Mouse (Mus musculus): ENCODE data around the gene Cdc7. TPM values are rescaled to one million over a fixed set of nuclear protein-coding genes. Genes with fewer than 3 reads are reported as not detected.
"Not testable (repeated sequence)": the region's sequence is repeated elsewhere in the genome, so short reads cannot be mapped to it uniquely, and the experiment has no call there.

Gene Cdc7
- polyA plus RNA-seq, 1 experiment from 2014 or later, result 59.7 TPM

DNA sequence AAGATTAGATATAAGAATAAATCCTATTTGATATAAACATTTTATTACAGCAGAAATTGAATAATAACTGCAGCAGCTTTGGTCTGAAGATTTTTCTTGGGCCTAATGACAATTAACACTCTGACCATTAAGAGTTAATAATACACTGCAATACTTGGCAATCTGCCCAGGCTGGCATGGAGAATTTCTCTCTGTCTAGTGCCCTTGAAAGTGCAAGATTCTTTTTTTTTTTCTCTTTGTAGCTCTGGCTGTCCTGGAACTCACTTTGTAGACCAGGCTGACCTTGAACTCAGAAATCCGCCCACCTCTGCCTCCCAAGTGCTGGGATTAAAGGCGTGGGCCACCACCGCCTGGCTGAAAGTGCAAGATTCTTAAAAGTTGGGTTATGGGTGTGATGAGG lies 5.1 kb upstream of the Cdc7 start:
- no peak for ATAC-seq (ENCODE audit: insufficient read depth, low FRiP score, low TSS enrichment)
- H3K9me3 ChIP-seq (ENCODE audit: control insufficient read depth, low read length), result no peaks in the 10 kb centered on the region

DNA sequence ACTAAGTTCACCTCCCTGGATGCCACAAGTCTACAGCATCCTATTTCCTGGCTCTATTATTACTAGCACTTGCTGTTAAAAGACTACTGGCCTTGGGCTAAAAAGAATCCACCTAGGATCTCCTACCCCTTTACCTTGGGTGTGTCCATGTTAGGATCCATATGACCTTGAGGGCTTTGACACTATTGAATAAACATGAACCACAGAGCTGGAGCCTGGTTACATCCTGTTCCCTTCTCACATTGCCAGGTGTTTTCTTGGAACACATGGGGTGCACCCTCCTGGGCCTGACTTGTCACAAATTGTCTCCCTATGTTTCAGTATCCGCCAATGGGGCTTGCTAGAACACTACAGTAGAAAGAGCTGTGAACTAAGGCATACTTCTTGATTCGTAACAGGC lies 3.7 kb upstream of the Cdc7 start:
- no peak for ATAC-seq (ENCODE audit: insufficient read depth, low FRiP score, low TSS enrichment)

More for the DNA sequence above, 5.1 kb upstream of the Cdc7 start:
- no peak for DNase-seq (ENCODE audit: low spot score)
- WGBS, result 89% methylated on average over 3 of the region's 3 CpGs
- 0 out of 2 replicates have a peak, but pooled peaks cover 4% of the 10 kb centered on the region for H3K4me1 ChIP-seq (ENCODE audit: control insufficient read depth, insufficient read depth, low read length)
- H3K27me3 ChIP-seq (ENCODE audit: control insufficient read depth, insufficient read depth, low read length), result no peaks in the 10 kb centered on the region
- H3K4me3 ChIP-seq (ENCODE audit: low read depth, low read length), result no peak overlapping the region
- H3K36me3 ChIP-seq (ENCODE audit: control insufficient read depth, insufficient read depth, low read length), result no peaks in the 10 kb centered on the region
- no peak overlapping the region for H3K4me2 ChIP-seq (ENCODE audit: low read depth)
- H3K27ac ChIP-seq (ENCODE audit: low read depth, low read length), result no peak overlapping the region
- H3K9ac ChIP-seq (ENCODE audit: low read length), result no peak overlapping the region

DNA sequence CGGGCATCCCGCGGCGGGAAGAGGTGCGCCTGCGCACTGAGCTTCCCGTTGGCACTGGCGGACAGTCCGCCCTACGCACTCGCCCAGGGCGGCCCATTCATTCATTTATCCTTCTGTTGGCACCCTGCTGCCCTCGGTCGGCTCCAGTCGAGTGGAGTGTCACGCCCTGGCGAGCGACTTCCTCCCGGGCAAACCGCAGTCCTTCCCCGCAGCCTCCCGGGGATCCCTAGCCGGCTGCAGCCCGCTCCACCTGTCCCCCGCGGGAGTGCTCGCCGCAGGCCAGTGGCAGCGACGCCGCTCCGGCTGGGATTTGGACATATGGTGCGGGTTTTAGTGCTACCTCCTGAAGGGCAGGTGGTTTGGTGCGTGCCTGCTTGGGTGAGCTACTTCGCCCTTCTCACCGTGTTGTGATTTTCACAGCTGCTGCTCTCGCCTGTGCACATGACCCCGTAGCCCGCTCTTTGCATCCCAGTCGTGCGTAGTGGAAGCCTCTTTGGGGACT lies 442 bp downstream of the Cdc7 start:
- Histone ChIP-seq H3K4me3 (ENCODE audit: low read depth, low read length) (peak overlapping the region; percentile 83), H3K36me3 (ENCODE audit: control insufficient read depth, insufficient read depth, low read length) (no peaks in the 10 kb centered on the region; the same call in 1 of the 2 replicates), H3K4me2 (ENCODE audit: low read depth) (peak overlapping the region; percentile 70), H3K27ac (ENCODE audit: low read depth, low read length) (peak overlapping the region; percentile 63), H3K4me1 (ENCODE audit: control insufficient read depth, insufficient read depth, low read length) (peaks cover 4% of the 10 kb centered on the region), H3K9me3 (ENCODE audit: control insufficient read depth, low read length) (no peaks in the 10 kb centered on the region), H3K27me3 (ENCODE audit: control insufficient read depth, insufficient read depth, low read length) (no peaks in the 10 kb centered on the region), H3K9ac (ENCODE audit: low read length) (peak overlapping the region; percentile 82)
- ATAC-seq (ENCODE audit: insufficient read depth, low FRiP score, low TSS enrichment) (peak; percentile 87), DNase-seq (ENCODE audit: low spot score) (no peak)
- under 1% methylated on average over 41 of the region's 41 CpGs for WGBS

More for the DNA sequence above, 3.7 kb upstream of the Cdc7 start:
- 79% methylated on average over 2 of the region's 2 CpGs for WGBS
- Histone ChIP-seq H3K36me3 (ENCODE audit: control insufficient read depth, insufficient read depth, low read length) (no peaks in the 10 kb centered on the region), H3K27ac (ENCODE audit: low read depth, low read length) (no peak overlapping the region), H3K9me3 (ENCODE audit: control insufficient read depth, low read length) (no peaks in the 10 kb centered on the region), H3K4me3 (ENCODE audit: low read depth, low read length) (no peak overlapping the region), H3K9ac (ENCODE audit: low read length) (no peak overlapping the region), H3K27me3 (ENCODE audit: control insufficient read depth, insufficient read depth, low read length) (no peaks in the 10 kb centered on the region), H3K4me1 (ENCODE audit: control insufficient read depth, insufficient read depth, low read length) (peaks cover 4% of the 10 kb centered on the region), H3K4me2 (ENCODE audit: low read depth) (no peak overlapping the region)
- no peak for DNase-seq (ENCODE audit: low spot score)

DNA sequence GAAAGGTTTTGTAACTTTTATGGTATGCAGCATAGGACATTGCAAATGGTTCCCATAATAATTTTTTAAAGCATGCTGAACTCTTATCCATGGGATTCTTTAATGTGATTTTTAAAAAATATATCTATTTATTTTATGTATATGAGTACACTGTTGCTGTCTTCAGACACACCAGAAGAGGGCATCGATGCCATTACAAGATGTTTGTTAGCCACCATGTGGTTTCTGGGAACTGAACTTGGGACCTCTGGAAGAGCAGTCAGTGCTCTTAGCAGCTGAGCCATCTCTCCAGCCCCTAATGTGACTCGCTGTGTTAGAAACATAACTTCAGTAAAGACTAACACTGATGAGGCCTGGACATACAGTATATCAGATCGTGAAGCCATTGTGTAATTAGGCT lies 2.3 kb downstream of the Cdc7 start:
- DNase-seq (ENCODE audit: low spot score), result no peak
- no peaks in the 10 kb centered on the region; the same call in 1 of the 2 replicates for H3K36me3 ChIP-seq (ENCODE audit: control insufficient read depth, insufficient read depth, low read length)
- no peak overlapping the region for H3K4me3 ChIP-seq (ENCODE audit: low read depth, low read length)
- H3K4me2 ChIP-seq (ENCODE audit: low read depth), result no peak overlapping the region
- WGBS, result 97% methylated on average over 3 of the region's 3 CpGs
- no peak for ATAC-seq (ENCODE audit: insufficient read depth, low FRiP score, low TSS enrichment)
- no peak overlapping the region for H3K27ac ChIP-seq (ENCODE audit: low read depth, low read length)
- no peaks in the 10 kb centered on the region for H3K27me3 ChIP-seq (ENCODE audit: control insufficient read depth, insufficient read depth, low read length)
- H3K9me3 ChIP-seq (ENCODE audit: control insufficient read depth, low read length), result no peaks in the 10 kb centered on the region
- peaks cover 4% of the 10 kb centered on the region for H3K4me1 ChIP-seq (ENCODE audit: control insufficient read depth, insufficient read depth, low read length)
- no peak overlapping the region for H3K9ac ChIP-seq (ENCODE audit: low read length)

DNA sequence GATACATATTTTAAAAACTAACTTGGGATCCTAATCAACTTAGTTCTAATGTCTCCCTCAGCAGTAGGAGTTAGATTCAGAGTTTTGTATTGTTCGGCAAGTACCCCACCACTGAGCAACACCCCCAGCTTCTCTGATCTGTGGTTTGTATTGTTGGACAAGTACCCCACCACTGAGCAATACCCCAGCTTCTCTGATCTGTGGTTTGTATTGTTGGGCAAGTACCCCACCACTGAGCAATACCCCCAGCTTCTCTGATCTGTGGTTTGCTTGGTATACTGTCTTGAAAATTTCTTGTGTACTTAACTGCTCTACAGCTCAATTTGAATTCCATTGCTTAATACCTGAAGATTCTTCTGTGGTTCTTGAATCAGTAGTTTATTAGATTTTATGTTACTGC lies 3.5 kb downstream of the Cdc7 start:
- ATAC-seq (ENCODE audit: insufficient read depth, low FRiP score, low TSS enrichment) (no peak), DNase-seq (ENCODE audit: low spot score) (no peak)
- Histone ChIP-seq H3K36me3 (ENCODE audit: control insufficient read depth, insufficient read depth, low read length) (no peaks in the 10 kb centered on the region; the same call in 1 of the 2 replicates), H3K4me1 (ENCODE audit: control insufficient read depth, insufficient read depth, low read length) (peaks cover 4% of the 10 kb centered on the region), H3K9ac (ENCODE audit: low read length) (no peak overlapping the region), H3K9me3 (ENCODE audit: control insufficient read depth, low read length) (no peaks in the 10 kb centered on the region), H3K4me2 (ENCODE audit: low read depth) (no peak overlapping the region), H3K27ac (ENCODE audit: low read depth, low read length) (no peak overlapping the region), H3K27me3 (ENCODE audit: control insufficient read depth, insufficient read depth, low read length) (no peaks in the 10 kb centered on the region), H3K4me3 (ENCODE audit: low read depth, low read length) (no peak overlapping the region)
- WGBS, result 77% methylated on average over 1 of the region's 1 CpGs

DNA sequence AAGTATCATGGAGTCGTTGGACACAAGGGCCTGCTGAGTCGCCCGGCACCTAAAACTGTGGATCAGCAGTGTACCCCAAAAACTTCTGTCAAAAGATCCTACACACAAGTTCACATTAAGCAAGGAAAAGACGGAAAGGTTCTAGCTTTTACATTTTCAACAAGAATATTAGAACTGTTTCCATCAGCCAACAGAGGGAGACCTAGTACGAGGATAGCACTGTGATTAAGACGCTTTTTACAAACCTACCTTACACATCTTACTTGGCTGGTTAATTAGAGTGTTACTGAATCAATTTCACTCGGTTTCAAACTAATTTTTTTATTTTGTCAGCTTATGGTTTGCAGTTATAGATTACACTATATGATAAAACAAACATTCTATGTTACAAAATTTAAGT lies 9.8 kb downstream of the Cdc7 start:
- Histone ChIP-seq H3K9me3 (ENCODE audit: control insufficient read depth, low read length) (no peaks in the 10 kb centered on the region), H3K27ac (ENCODE audit: low read depth, low read length) (no peak overlapping the region), H3K36me3 (ENCODE audit: control insufficient read depth, insufficient read depth, low read length) (peaks cover 13% of the 10 kb centered on the region), H3K4me3 (ENCODE audit: low read depth, low read length) (no peak overlapping the region), H3K27me3 (ENCODE audit: control insufficient read depth, insufficient read depth, low read length) (no peaks in the 10 kb centered on the region), H3K9ac (ENCODE audit: low read length) (no peak overlapping the region), H3K4me1 (ENCODE audit: control insufficient read depth, insufficient read depth, low read length) (no peaks in the 10 kb centered on the region), H3K4me2 (ENCODE audit: low read depth) (no peak overlapping the region)
- ATAC-seq (ENCODE audit: insufficient read depth, low FRiP score, low TSS enrichment) (no peak), DNase-seq (ENCODE audit: low spot score) (no peak)
- WGBS, result 90% methylated on average over 7 of the region's 7 CpGs

DNA sequence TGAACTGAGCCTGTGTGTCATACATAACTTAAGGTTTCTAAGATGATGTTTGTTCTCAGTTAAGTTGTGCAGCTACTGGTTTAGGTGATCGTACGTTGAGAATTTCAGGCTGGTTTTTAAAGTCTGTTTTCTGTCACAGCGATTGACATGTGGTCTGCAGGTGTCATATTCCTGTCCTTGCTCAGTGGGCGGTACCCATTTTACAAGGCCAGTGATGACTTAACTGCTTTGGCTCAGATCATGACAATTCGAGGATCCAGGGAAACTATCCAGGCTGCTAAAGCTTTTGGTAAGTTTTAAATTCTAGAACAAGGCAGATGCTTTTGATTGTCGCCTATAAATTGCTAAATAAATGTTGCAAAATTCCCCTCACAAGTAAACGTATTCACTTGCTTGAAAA lies 15.0 kb downstream of the Cdc7 start:
- Histone ChIP-seq H3K4me2 (ENCODE audit: low read depth) (no peak overlapping the region), H3K4me3 (ENCODE audit: low read depth, low read length) (no peak overlapping the region), H3K27me3 (ENCODE audit: control insufficient read depth, insufficient read depth, low read length) (no peaks in the 10 kb centered on the region), H3K36me3 (ENCODE audit: control insufficient read depth, insufficient read depth, low read length) (peaks cover 19% of the 10 kb centered on the region), H3K27ac (ENCODE audit: low read depth, low read length) (no peak overlapping the region), H3K4me1 (ENCODE audit: control insufficient read depth, insufficient read depth, low read length) (no peaks in the 10 kb centered on the region), H3K9ac (ENCODE audit: low read length) (no peak overlapping the region), H3K9me3 (ENCODE audit: control insufficient read depth, low read length) (no peaks in the 10 kb centered on the region)
- no peak for DNase-seq (ENCODE audit: low spot score)
- no peak for ATAC-seq (ENCODE audit: insufficient read depth, low FRiP score, low TSS enrichment)
- 85% methylated on average over 7 of the region's 7 CpGs for WGBS

DNA sequence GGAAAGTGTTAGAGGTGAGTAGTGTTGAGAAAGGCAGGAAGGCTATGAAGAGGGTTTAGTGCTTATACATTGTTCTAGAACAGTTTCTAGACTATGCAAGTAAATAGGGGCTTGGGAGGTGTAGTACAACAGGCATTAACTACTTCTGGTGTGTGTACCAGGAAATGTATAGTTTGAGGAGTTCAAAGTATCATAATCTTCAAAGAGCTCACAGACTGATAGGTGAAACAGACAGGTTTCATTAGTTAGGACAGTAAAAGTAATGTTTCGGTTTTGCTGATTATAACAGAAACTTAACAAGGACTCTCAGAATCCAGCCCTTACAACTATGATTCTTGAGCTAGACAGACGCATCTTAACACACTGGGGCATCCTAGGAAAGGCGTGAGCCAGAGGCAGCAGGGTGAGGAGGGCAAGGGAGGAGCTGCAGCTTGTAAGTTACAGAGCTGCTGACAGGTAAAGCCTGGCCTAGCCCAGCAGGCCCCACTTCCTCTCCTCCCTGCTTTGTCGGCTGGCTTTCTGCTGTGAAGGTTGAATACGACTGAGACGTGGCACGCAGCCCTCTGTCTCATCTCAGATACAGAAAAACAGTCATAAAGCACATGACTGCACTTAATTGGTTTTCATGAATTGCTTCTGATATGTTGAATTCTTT lies 18.3 kb downstream of the Cdc7 start:
- H3K27me3 ChIP-seq (ENCODE audit: control insufficient read depth, insufficient read depth, low read length), result no peaks in the 10 kb centered on the region
- H3K4me2 ChIP-seq (ENCODE audit: low read depth), result no peak overlapping the region
- no peaks in the 10 kb centered on the region for H3K9me3 ChIP-seq (ENCODE audit: control insufficient read depth, low read length)
- WGBS, result 82% methylated on average over 7 of the region's 7 CpGs
- peaks cover 11% of the 10 kb centered on the region for H3K36me3 ChIP-seq (ENCODE audit: control insufficient read depth, insufficient read depth, low read length)
- DNase-seq (ENCODE audit: low spot score) (no peak), ATAC-seq (ENCODE audit: insufficient read depth, low FRiP score, low TSS enrichment) (no peak)
- no peak overlapping the region for H3K4me3 ChIP-seq (ENCODE audit: low read depth, low read length)
- no peak overlapping the region for H3K9ac ChIP-seq (ENCODE audit: low read length)
- H3K27ac ChIP-seq (ENCODE audit: low read depth, low read length), result no peak overlapping the region
- H3K4me1 ChIP-seq (ENCODE audit: control insufficient read depth, insufficient read depth, low read length), result no peaks in the 10 kb centered on the region

DNA sequence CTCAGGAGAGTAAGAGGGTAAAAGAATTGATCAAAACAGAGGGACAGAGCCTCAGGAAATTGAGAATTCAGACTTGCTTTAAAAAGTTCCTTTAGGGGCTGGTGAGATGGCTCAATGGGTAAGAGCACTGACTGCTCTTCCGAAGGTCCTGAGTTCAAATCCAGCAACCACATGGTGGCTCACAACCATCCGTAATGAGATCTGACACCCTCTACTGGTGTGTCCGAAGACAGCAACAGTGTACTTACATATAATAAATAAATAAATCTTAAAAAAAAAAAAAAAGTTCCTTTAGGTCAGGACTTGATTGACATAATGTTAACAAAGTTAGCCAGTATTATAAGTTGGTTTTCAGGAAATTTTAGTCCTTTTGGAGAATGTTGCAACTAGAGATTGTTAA lies 20.8 kb downstream of the Cdc7 start:
- not testable (repeated sequence) for H3K4me2 ChIP-seq (ENCODE audit: low read depth); H3K27ac ChIP-seq (ENCODE audit: low read depth, low read length); H3K27me3 ChIP-seq (ENCODE audit: control insufficient read depth, insufficient read depth, low read length); ATAC-seq (ENCODE audit: insufficient read depth, low FRiP score, low TSS enrichment); DNase-seq (ENCODE audit: low spot score); H3K4me1 ChIP-seq (ENCODE audit: control insufficient read depth, insufficient read depth, low read length); H3K9me3 ChIP-seq (ENCODE audit: control insufficient read depth, low read length); H3K4me3 ChIP-seq (ENCODE audit: low read depth, low read length); H3K9ac ChIP-seq (ENCODE audit: low read length)
- 94% methylated on average over 3 of the region's 3 CpGs for WGBS
- H3K36me3 ChIP-seq (ENCODE audit: control insufficient read depth, insufficient read depth, low read length), result peaks cover 11% of the 10 kb centered on the region

All from neural tube, embryonic 11.5 days (tissue).